In genomic region chr5:37774011-37774410, GRCm38 (mm10) we compare ENCODE assay signal across 31 mouse cellular contexts. TPM values are rescaled to one million over a fixed set of nuclear protein-coding genes. Genes with fewer than 3 reads are reported as not detected.
DNase-seq lines count a peak whose midpoint lies in the region; ATAC-seq and TF ChIP-seq lines count a peak whose summit lies in the region.
"Had no signal": no experiment of that assay in that cellular context is flagged by ENCODE, and none has a peak within 500 bp of the region (broad histone marks: within the 10 kb centered on the region; RNA-seq: fewer than 3 reads in every experiment).

No protein-coding gene starts in this region.

- TF ChIP-seq POLR2A in liver, adult 2 months (IDR thresholded peaks at IDR 0.05; ENCODE audit: extremely low read depth, insufficient read depth, low read length): no peak

- H3K27ac ChIP-seq in liver, adult 2 months (replicated peaks; ENCODE audit: insufficient read depth, low read depth, low read length): no peak overlapping the region
- no peak overlapping the region for H3K27ac ChIP-seq in liver, postnatal 0 days (ENCODE audit: low read depth)
- H3K27ac ChIP-seq in midbrain, embryonic 10.5 days (replicated peaks): no peak overlapping the region
- H3K27ac ChIP-seq: embryonic facial prominence, embryonic 13.5 days; embryonic facial prominence, embryonic 15.5 days; forebrain, embryonic 10.5 days; forebrain, embryonic 12.5 days had no signal

- H3K4me2 ChIP-seq in liver, postnatal 0 days (ENCODE audit: low read depth, low read length): no peak overlapping the region
- H3K4me2 ChIP-seq: embryonic facial prominence, embryonic 13.5 days; embryonic facial prominence, embryonic 15.5 days; forebrain, embryonic 12.5 days had no signal

- no peak for DNase-seq in cerebellum, adult 11 months
- no peak for DNase-seq in frontal cortex, postnatal 10 days (ENCODE audit: low spot score in 2 of 2)
- DNase-seq in liver, adult 2 months (ENCODE audit: extremely low read depth, low read depth, low spot score): peak; percentile 68
- no peak for DNase-seq in liver, postnatal 0 days
- peak; percentile 20 for DNase-seq in brain, adult 2 months (ENCODE audit: low read depth, low spot score)
- DNase-seq in midbrain, embryonic 10.5 days (ENCODE audit: low spot score): no peak
- DNase-seq: adrenal gland, adult 8-10 months; adrenal gland, postnatal 14 days; adrenal gland, postnatal 36 days; B cell, adult 2 months; cerebellum, adult 18-20 months; cerebellum, adult 8-10 months; cerebellum, adult 9-11 months; cerebellum, postnatal 14 days; cerebellum, postnatal 36 days; embryo, embryonic 11 days had no signal

- no peak overlapping the region for H3K9ac ChIP-seq in liver, adult 2 months (ENCODE audit: low read depth, low read length)
- H3K9ac ChIP-seq in liver, postnatal 0 days (replicated peaks): no peak overlapping the region
- H3K9ac ChIP-seq: embryonic facial prominence, embryonic 13.5 days; embryonic facial prominence, embryonic 15.5 days; forebrain, embryonic 12.5 days had no signal

- no peaks in the 10 kb centered on the region for H3K9me3 ChIP-seq in liver, postnatal 0 days (ENCODE audit: low read length)
- peaks cover 4% of the 10 kb centered on the region; the same call in 1 of the 2 replicates for H3K9me3 ChIP-seq in midbrain, embryonic 10.5 days (replicated peaks)
- H3K9me3 ChIP-seq: embryonic facial prominence, embryonic 15.5 days; forebrain, embryonic 12.5 days had no signal

- no peaks in the 10 kb centered on the region for H3K36me3 ChIP-seq in liver, adult 2 months (ENCODE audit: control insufficient read depth, insufficient read depth, low read length)
- no peaks in the 10 kb centered on the region for H3K36me3 ChIP-seq in liver, postnatal 0 days (replicated peaks; ENCODE audit: insufficient read depth, low read length)
- H3K36me3 ChIP-seq in midbrain, embryonic 10.5 days: no peaks in the 10 kb centered on the region
- H3K36me3 ChIP-seq: embryonic facial prominence, embryonic 13.5 days; embryonic facial prominence, embryonic 15.5 days; forebrain, embryonic 10.5 days; forebrain, embryonic 12.5 days; G1E had no signal

- 0 out of 2 replicates have a peak, but pooled peaks have one; percentile 47 for ATAC-seq in cerebellum, adult (ENCODE audit: insufficient number of reproducible peaks, low FRiP score, low TSS enrichment)
- ATAC-seq in frontal cortex, adult (ENCODE audit: low TSS enrichment): 0 out of 2 replicates have a peak, but pooled peaks have one; percentile 20
- ATAC-seq in liver, postnatal 0 days: no peak
- ATAC-seq: activated CD4-positive, CD25-positive, alpha-beta regulatory T cell, adult 4 months; CD4-positive, CD25-positive, alpha-beta regulatory T cell, adult 4 months; forebrain, embryonic 14.5 days; forebrain, embryonic 16.5 days; Patski had no signal

- TF ChIP-seq EP300 in liver, postnatal 0 days (IDR thresholded peaks at IDR 0.05; ENCODE audit: low read depth): no peak

- no peaks in the 10 kb centered on the region for H3K27me3 ChIP-seq in liver, adult 2 months (ENCODE audit: control insufficient read depth, insufficient read depth, low read length)
- no peaks in the 10 kb centered on the region for H3K27me3 ChIP-seq in liver, postnatal 0 days (ENCODE audit: insufficient read depth, low read length)
- no peaks in the 10 kb centered on the region for H3K27me3 ChIP-seq in midbrain, embryonic 10.5 days (ENCODE audit: low read depth, poor library complexity, severe bottlenecking)
- H3K27me3 ChIP-seq: embryonic facial prominence, embryonic 13.5 days; embryonic facial prominence, embryonic 15.5 days had no signal

- TF ChIP-seq CTCF in liver, adult 2 months (IDR thresholded peaks at IDR 0.05; ENCODE audit: low read depth, low read length): no peak
- TF ChIP-seq CTCF in liver, postnatal 0 days (IDR thresholded peaks at IDR 0.05; ENCODE audit: low read depth): no peak

- H3K79me2 ChIP-seq in liver, adult 2 months (ENCODE audit: control insufficient read depth, insufficient read depth, low read length): no peaks in the 10 kb centered on the region

- H3K4me3 ChIP-seq in liver, adult 2 months (ENCODE audit: insufficient read depth, low read depth, low read length): no peak overlapping the region
- H3K4me3 ChIP-seq in liver, postnatal 0 days (ENCODE audit: low read depth, low read length): no peak overlapping the region
- H3K4me3 ChIP-seq in midbrain, embryonic 10.5 days: no peak overlapping the region
- H3K4me3 ChIP-seq: embryonic facial prominence, embryonic 13.5 days; embryonic facial prominence, embryonic 15.5 days; erythroblast, embryonic 14.5 days; forebrain, embryonic 10.5 days; forebrain, embryonic 12.5 days had no signal

- no peaks in the 10 kb centered on the region for H3K4me1 ChIP-seq in liver, adult 2 months (ENCODE audit: control insufficient read depth, insufficient read depth, low read length)
- H3K4me1 ChIP-seq in liver, postnatal 0 days (ENCODE audit: insufficient read depth): no peaks in the 10 kb centered on the region
- peaks cover 3% of the 10 kb centered on the region; the same call in 1 of the 2 replicates for H3K4me1 ChIP-seq in midbrain, embryonic 10.5 days

- WGBS in liver, adult 2 months: 48% methylated on average over 4 of the region's 4 CpGs
- WGBS in liver, postnatal 0 days (ENCODE audit: insufficient replicate concordance): 71% methylated on average over 4 of the region's 4 CpGs
- 80% methylated on average over 4 of the region's 4 CpGs for WGBS in midbrain, embryonic 10.5 days

RNA-seq across cellular contexts. Expression of gene Cytl1, which starts 38.7 kb away (rescaled TPM):
- 0.09 and 0.13 TPM in 2 replicates for total RNA-seq in liver, adult 2 months (2014; rRNA removed)
- polyA plus RNA-seq in liver, adult 2 months (2012; rRNA removed): not detected in 2 replicates
- not detected in 2 replicates for polyA plus RNA-seq in liver, postnatal 0 days (2015; fragmentation: Nextera tagmentation; extraction: Ambion mirVana)
- 0.16 and 0.27 TPM in 2 replicates for polyA plus RNA-seq in midbrain, embryonic 10.5 days (2016; fragmentation: Nextera tagmentation; extraction: Ambion mirVana)
- total RNA-seq: CH12.LX; common myeloid progenitor, adult 5-6 weeks; G1E had no signal
- polyA plus RNA-seq: activated CD4-positive, CD25-positive, alpha-beta regulatory T cell, adult 4 months; CD4-positive, CD25-positive, alpha-beta regulatory T cell, adult 4 months; erythroblast, embryonic 14.5 days; forebrain, embryonic 14.5 days; forebrain, embryonic 16.5 days; G1E; Patski had no signal

RNA-seq across cellular contexts. Expression of gene Msx1, which starts 50.4 kb away (rescaled TPM):
- 0.07 and 0.28 TPM in 2 replicates for total RNA-seq in liver, adult 2 months (2014; rRNA removed)
- polyA plus RNA-seq in liver, adult 2 months (2012; rRNA removed): 0.05 and 0.07 TPM in 2 replicates
- not detected in 2 replicates for polyA plus RNA-seq in liver, postnatal 0 days (2015; fragmentation: Nextera tagmentation; extraction: Ambion mirVana)
- 150 and 155 TPM in 2 replicates for polyA plus RNA-seq in midbrain, embryonic 10.5 days (2016; fragmentation: Nextera tagmentation; extraction: Ambion mirVana)
- total RNA-seq: CH12.LX; common myeloid progenitor, adult 5-6 weeks; G1E had no signal
- polyA plus RNA-seq: CD4-positive, CD25-positive, alpha-beta regulatory T cell, adult 4 months; erythroblast, embryonic 14.5 days; G1E had no signal

RNA-seq across cellular contexts. Expression of gene Stk32b, which starts 57.0 kb away (rescaled TPM):
- not detected in 2 replicates for total RNA-seq in liver, adult 2 months (2014; rRNA removed)
- polyA plus RNA-seq in liver, adult 2 months (2012; rRNA removed): not detected in 2 replicates
- 0.05 and 0.09 TPM in 2 replicates for polyA plus RNA-seq in liver, postnatal 0 days (2015; fragmentation: Nextera tagmentation; extraction: Ambion mirVana)
- polyA plus RNA-seq in midbrain, embryonic 10.5 days (2016; fragmentation: Nextera tagmentation; extraction: Ambion mirVana): 0.99 and 2.1 TPM in 2 replicates
- total RNA-seq: CH12.LX; common myeloid progenitor, adult 5-6 weeks had no signal
- polyA plus RNA-seq: activated CD4-positive, CD25-positive, alpha-beta regulatory T cell, adult 4 months; CD4-positive, CD25-positive, alpha-beta regulatory T cell, adult 4 months; G1E had no signal

Comparison
In these comparisons a context has a peak if more than half of its experiments do, and no peak if none do; other contexts are left out.
1. DNase-seq: peak in liver, adult 2 months (single experiment) and brain, adult 2 months (single experiment); none in cerebellum, adult 11 months (single experiment), frontal cortex, postnatal 10 days (0 of 2), liver, postnatal 0 days (single experiment) and midbrain, embryonic 10.5 days (single experiment).
2. RNA of gene Msx1, which starts 50.4 kb away (polyA plus RNA-seq): 150 to 155 TPM in midbrain, embryonic 10.5 days; 0.05 to 0.07 TPM in liver, adult 2 months and not detected in liver, postnatal 0 days; every median in the first group is over 100 times any median in the second.